Mouse (Mus musculus) liver, adult 10 weeks (tissue): Measurements from ENCODE around the gene Glrp1. TPM values are rescaled to one million over a fixed set of nuclear protein-coding genes. Genes with fewer than 3 reads are reported as not detected.

Experiments
- polyA plus RNA-seq: library from polyadenylated mRNA; stranded (reverse); fragments of 350-450 nt; fragmentation: Illumina TruSeq; extraction: RNeasy Lipid Tissue Mini Kit (QIAGEN cat#74804); gene quantifications from one replicate; pipeline ENCODE4 v1.2.3, GENCODE M21; 2014; ENCODE audit warnings: low read depth, low replicate concordance

Gene Glrp1
- not detected for polyA plus RNA-seq

DNA sequence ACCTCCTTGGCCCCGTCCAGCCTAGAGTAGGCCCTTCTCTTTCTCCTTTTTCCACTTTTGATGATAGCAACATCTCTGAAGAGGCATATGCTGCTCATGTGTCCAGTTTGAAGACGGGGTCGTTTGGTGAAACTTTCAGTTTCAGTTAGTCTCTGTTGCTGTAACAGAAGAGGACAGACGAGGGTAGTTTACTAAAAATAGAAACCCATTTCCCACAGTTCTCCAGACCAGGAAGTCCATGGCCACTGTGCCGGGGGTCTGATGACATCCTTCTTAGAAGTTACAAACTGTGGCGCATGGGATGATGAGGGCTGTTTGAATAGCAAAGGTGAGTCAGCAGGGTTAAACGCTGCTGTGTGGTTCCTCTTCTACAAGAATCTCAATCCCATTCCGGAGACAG is at the start of gene Glrp1:
Gene Glrp1, minus strand, starts transcription at position 278 of the 400 bp plus-strand sequence.

Other genes starting within 250 kb of the Glrp1 start
- 44.3 TPM for gene Hjurp, start 232.4 kb downstream of the Glrp1 start, polyA plus RNA-seq
- gene Trpm8, start 232.4 kb downstream of the Glrp1 start, polyA plus RNA-seq = not detected
- gene Spp2, start 103.1 kb downstream of the Glrp1 start, polyA plus RNA-seq = 140 TPM
- 1.5 TPM for gene Arl4c, start 192.2 kb upstream of the Glrp1 start, polyA plus RNA-seq